Mouse (Mus musculus): ENCODE results near the gene Ofcc1. TPM values are rescaled to one million over a fixed set of nuclear protein-coding genes. Genes with fewer than 3 reads are reported as not detected.

Gene Ofcc1
- polyA plus RNA-seq, 1 experiment from 2014 or later: not detected

- Histone ChIP-seq H3K36me3 (ENCODE audit: insufficient read depth, low read length) (no peaks in the 10 kb centered on the region), H3K4me1 (replicated peaks; ENCODE audit: insufficient read depth, low read length) (no peaks in the 10 kb centered on the region), H3K9ac (ENCODE audit: low read depth, low read length) (no peak overlapping the region), H3K4me3 (replicated peaks; ENCODE audit: low read depth, low read length) (no peak overlapping the region), H3K4me2 (ENCODE audit: low read length) (no peak overlapping the region), H3K9me3 (replicated peaks; ENCODE audit: low read length) (no peaks in the 10 kb centered on the region), H3K27me3 (ENCODE audit: insufficient read depth, low read length) (no peaks in the 10 kb centered on the region), H3K27ac (no peak overlapping the region)
- no peak for ATAC-seq (replicated peaks; ENCODE audit: low FRiP score, low read depth)
- DNase-seq (ENCODE audit: low spot score): no peak
- WGBS: 52% methylated on average over 4 of the region's 4 CpGs
- TF ChIP-seq CTCF (IDR thresholded peaks at IDR 0.05; ENCODE audit: low read depth): no peak
These were observed 558 bp downstream of the Ofcc1 start for GRCm38 (mm10) chr13:40360692-40361091.

GRCm38 (mm10) chr13:40347045-40347444 lies 14.2 kb downstream of the Ofcc1 start:
- H3K9ac ChIP-seq (ENCODE audit: low read depth, low read length): no peak overlapping the region
- H3K27ac ChIP-seq: no peak overlapping the region
- 96% methylated on average over 2 of the region's 2 CpGs for WGBS
- no peaks in the 10 kb centered on the region for H3K36me3 ChIP-seq (ENCODE audit: insufficient read depth, low read length)
- no peaks in the 10 kb centered on the region for H3K9me3 ChIP-seq (replicated peaks; ENCODE audit: low read length)
- DNase-seq (ENCODE audit: low spot score) (no peak), ATAC-seq (replicated peaks; ENCODE audit: low FRiP score, low read depth) (no peak)
- no peak overlapping the region for H3K4me2 ChIP-seq (ENCODE audit: low read length)
- TF ChIP-seq CTCF (IDR thresholded peaks at IDR 0.05; ENCODE audit: low read depth): no peak
- H3K4me1 ChIP-seq (replicated peaks; ENCODE audit: insufficient read depth, low read length): no peaks in the 10 kb centered on the region
- no peak overlapping the region for H3K4me3 ChIP-seq (replicated peaks; ENCODE audit: low read depth, low read length)
- no peaks in the 10 kb centered on the region for H3K27me3 ChIP-seq (ENCODE audit: insufficient read depth, low read length)

GRCm38 (mm10) chr13:40323301-40323700 lies 37.9 kb downstream of the Ofcc1 start:
- WGBS: 85% methylated on average over 5 of the region's 5 CpGs
- H3K9me3 ChIP-seq (replicated peaks; ENCODE audit: low read length): no peaks in the 10 kb centered on the region
- H3K36me3 ChIP-seq (ENCODE audit: insufficient read depth, low read length): no peaks in the 10 kb centered on the region
- no peak overlapping the region for H3K27ac ChIP-seq
- no peak for DNase-seq (ENCODE audit: low spot score)
- H3K4me2 ChIP-seq (ENCODE audit: low read length): no peak overlapping the region
- no peak for TF ChIP-seq CTCF (IDR thresholded peaks at IDR 0.05; ENCODE audit: low read depth)
- no peak for ATAC-seq (replicated peaks; ENCODE audit: low FRiP score, low read depth)
- H3K27me3 ChIP-seq (ENCODE audit: insufficient read depth, low read length): no peaks in the 10 kb centered on the region
- no peak overlapping the region for H3K9ac ChIP-seq (ENCODE audit: low read depth, low read length)
- H3K4me1 ChIP-seq (replicated peaks; ENCODE audit: insufficient read depth, low read length): no peaks in the 10 kb centered on the region
- no peak overlapping the region for H3K4me3 ChIP-seq (replicated peaks; ENCODE audit: low read depth, low read length)

GRCm38 (mm10) chr13:40320814-40321525 lies 40.3 kb downstream of the Ofcc1 start:
- no peak for DNase-seq (ENCODE audit: low spot score)
- Histone ChIP-seq H3K4me2 (ENCODE audit: low read length) (no peak overlapping the region), H3K27me3 (ENCODE audit: insufficient read depth, low read length) (no peaks in the 10 kb centered on the region), H3K4me3 (replicated peaks; ENCODE audit: low read depth, low read length) (no peak overlapping the region), H3K9me3 (replicated peaks; ENCODE audit: low read length) (no peaks in the 10 kb centered on the region), H3K27ac (no peak overlapping the region), H3K9ac (ENCODE audit: low read depth, low read length) (no peak overlapping the region), H3K4me1 (replicated peaks; ENCODE audit: insufficient read depth, low read length) (no peaks in the 10 kb centered on the region), H3K36me3 (ENCODE audit: insufficient read depth, low read length) (no peaks in the 10 kb centered on the region)
- WGBS: 75% methylated on average over 6 of the region's 6 CpGs
- ATAC-seq (replicated peaks; ENCODE audit: low FRiP score, low read depth): no peak
- no peak for TF ChIP-seq CTCF (IDR thresholded peaks at IDR 0.05; ENCODE audit: low read depth)

- no peak overlapping the region for H3K27ac ChIP-seq
- no peaks in the 10 kb centered on the region for H3K4me1 ChIP-seq (replicated peaks; ENCODE audit: insufficient read depth, low read length)
- WGBS: 95% methylated on average over 2 of the region's 2 CpGs
- H3K4me2 ChIP-seq (ENCODE audit: low read length): no peak overlapping the region
- no peak for TF ChIP-seq CTCF (IDR thresholded peaks at IDR 0.05; ENCODE audit: low read depth)
- no peaks in the 10 kb centered on the region for H3K36me3 ChIP-seq (ENCODE audit: insufficient read depth, low read length)
- no peak for ATAC-seq (replicated peaks; ENCODE audit: low FRiP score, low read depth)
- no peaks in the 10 kb centered on the region for H3K27me3 ChIP-seq (ENCODE audit: insufficient read depth, low read length)
- DNase-seq (ENCODE audit: low spot score): no peak
- H3K9me3 ChIP-seq (replicated peaks; ENCODE audit: low read length): no peaks in the 10 kb centered on the region
- H3K9ac ChIP-seq (ENCODE audit: low read depth, low read length): no peak overlapping the region
- H3K4me3 ChIP-seq (replicated peaks; ENCODE audit: low read depth, low read length): no peak overlapping the region
These were observed 43.5 kb downstream of the Ofcc1 start for GRCm38 (mm10) chr13:40317731-40318130.

GRCm38 (mm10) chr13:40315158-40315792 lies 46.0 kb downstream of the Ofcc1 start:
- ATAC-seq (replicated peaks; ENCODE audit: low FRiP score, low read depth) (no peak), DNase-seq (ENCODE audit: low spot score) (no peak)
- Histone ChIP-seq H3K4me1 (replicated peaks; ENCODE audit: insufficient read depth, low read length) (no peaks in the 10 kb centered on the region), H3K9ac (ENCODE audit: low read depth, low read length) (no peak overlapping the region), H3K27me3 (ENCODE audit: insufficient read depth, low read length) (no peaks in the 10 kb centered on the region), H3K36me3 (ENCODE audit: insufficient read depth, low read length) (no peaks in the 10 kb centered on the region), H3K4me3 (replicated peaks; ENCODE audit: low read depth, low read length) (no peak overlapping the region), H3K27ac (no peak overlapping the region), H3K9me3 (replicated peaks; ENCODE audit: low read length) (no peaks in the 10 kb centered on the region), H3K4me2 (ENCODE audit: low read length) (no peak overlapping the region)
- WGBS: 76% methylated on average over 4 of the region's 4 CpGs
- no peak for TF ChIP-seq CTCF (IDR thresholded peaks at IDR 0.05; ENCODE audit: low read depth)

Data from kidney, postnatal 0 days (tissue).